ENCODE assay signal across 9 mouse cellular contexts in the genomic region with DNA sequence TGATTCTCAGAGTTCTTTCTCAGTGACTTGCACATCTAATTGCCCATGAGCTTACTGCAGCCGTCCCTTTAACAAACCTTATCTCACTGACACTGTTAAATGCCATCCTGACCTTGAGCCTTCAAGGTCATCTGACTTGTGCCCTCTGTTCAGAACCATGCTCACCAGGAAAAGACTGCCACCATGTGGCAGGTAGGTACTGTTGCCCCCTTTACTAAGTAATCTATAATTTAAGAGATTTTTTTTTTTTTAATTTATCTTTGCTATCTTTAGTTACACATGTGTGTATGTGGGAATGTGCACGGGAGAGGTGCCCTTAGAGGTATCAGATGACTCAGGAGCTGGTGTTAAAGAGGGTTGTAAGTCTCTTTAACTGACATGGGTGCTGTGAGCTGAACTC. TPM values are rescaled to one million over a fixed set of nuclear protein-coding genes. Genes with fewer than 3 reads are reported as not detected.
DNase-seq lines count a peak whose midpoint lies in the region; ATAC-seq and TF ChIP-seq lines count a peak whose summit lies in the region.
"Had no signal": no experiment of that assay in that cellular context is flagged by ENCODE, and none has a peak within 500 bp of the region (broad histone marks: within the 10 kb centered on the region; RNA-seq: fewer than 3 reads in every experiment).

No protein-coding gene starts in this region.

- no peaks in the 10 kb centered on the region for H3K4me1 ChIP-seq in hindbrain, postnatal 0 days (ENCODE audit: insufficient read depth, low read length)
- no peaks in the 10 kb centered on the region for H3K4me1 ChIP-seq in hindbrain, embryonic 14.5 days (replicated peaks; ENCODE audit: control insufficient read depth, insufficient read depth, low read length)
- no peaks in the 10 kb centered on the region for H3K4me1 ChIP-seq in bone marrow, adult 2 months (ENCODE audit: control insufficient read depth, insufficient read depth, low read length)
- H3K4me1 ChIP-seq: neural tube, embryonic 12.5 days had no signal

- H3K4me3 ChIP-seq in hindbrain, postnatal 0 days (ENCODE audit: low read length): no peak overlapping the region
- no peak overlapping the region for H3K4me3 ChIP-seq in hindbrain, embryonic 14.5 days (replicated peaks; ENCODE audit: low read length)
- no peak overlapping the region for H3K4me3 ChIP-seq in bone marrow, adult 2 months (replicated peaks; ENCODE audit: control insufficient read depth, low read depth, low read length)
- H3K4me3 ChIP-seq: neural tube, embryonic 12.5 days had no signal

- DNase-seq in hindbrain, postnatal 0 days (ENCODE audit: low spot score): no peak
- no peak for DNase-seq in hindbrain, embryonic 14.5 days (ENCODE audit: low spot score)
- DNase-seq in lung, postnatal 36 days: peak; percentile 50
- DNase-seq in right cerebral cortex, postnatal 25 days: no peak
- DNase-seq in left cerebral cortex, adult 18-20 months (ENCODE audit: low spot score in 2 of 2): no peak
- DNase-seq in layer of hippocampus, adult 9-11 months: no peak

- peak; percentile 46 for TF ChIP-seq CTCF in hindbrain, postnatal 0 days (IDR thresholded peaks at IDR 0.05; ENCODE audit: low read depth)
- peak; percentile 51 for TF ChIP-seq CTCF in bone marrow, adult 2 months (IDR thresholded peaks at IDR 0.05; ENCODE audit: control insufficient read depth, insufficient read depth, low read length)

- no peak for ATAC-seq in hindbrain, postnatal 0 days
- no peak for ATAC-seq in hindbrain, embryonic 14.5 days (ENCODE audit: low FRiP score)
- ATAC-seq in CD4-positive, CD25-positive, alpha-beta regulatory T cell, adult 4 months: peak; percentile 67

- no peak for TF ChIP-seq POLR2A in bone marrow, adult 2 months (IDR thresholded peaks at IDR 0.05; ENCODE audit: borderline replicate concordance, control insufficient read depth, low read depth, low read length)

- H3K4me2 ChIP-seq in hindbrain, postnatal 0 days (ENCODE audit: low read depth, low read length): no peak overlapping the region
- no peak overlapping the region for H3K4me2 ChIP-seq in hindbrain, embryonic 14.5 days (replicated peaks)
- H3K4me2 ChIP-seq: neural tube, embryonic 12.5 days had no signal

- no peaks in the 10 kb centered on the region for H3K36me3 ChIP-seq in hindbrain, postnatal 0 days (ENCODE audit: insufficient read depth, low read length)
- H3K36me3 ChIP-seq in hindbrain, embryonic 14.5 days (replicated peaks; ENCODE audit: control insufficient read depth, insufficient read depth): no peaks in the 10 kb centered on the region
- H3K36me3 ChIP-seq: neural tube, embryonic 12.5 days had no signal

- no peaks in the 10 kb centered on the region for H3K9me3 ChIP-seq in hindbrain, postnatal 0 days (ENCODE audit: low read length)
- H3K9me3 ChIP-seq in hindbrain, embryonic 14.5 days (ENCODE audit: control insufficient read depth, low read length): no peaks in the 10 kb centered on the region
- H3K9me3 ChIP-seq: neural tube, embryonic 12.5 days had no signal

- 70% methylated on average over 2 of the region's 2 CpGs for WGBS in hindbrain, postnatal 0 days
- 71% methylated on average over 2 of the region's 2 CpGs for WGBS in hindbrain, embryonic 14.5 days
- WGBS in bone marrow, adult 2 months: 26% methylated on average over 2 of the region's 2 CpGs

- H3K27me3 ChIP-seq in hindbrain, postnatal 0 days (ENCODE audit: insufficient read depth, low read length): no peaks in the 10 kb centered on the region
- H3K27me3 ChIP-seq in hindbrain, embryonic 14.5 days (ENCODE audit: control insufficient read depth, insufficient read depth, low read length): no peaks in the 10 kb centered on the region
- H3K27me3 ChIP-seq: neural tube, embryonic 12.5 days had no signal

- H3K9ac ChIP-seq in hindbrain, postnatal 0 days (replicated peaks; ENCODE audit: low read length): no peak overlapping the region
- no peak overlapping the region for H3K9ac ChIP-seq in hindbrain, embryonic 14.5 days
- H3K9ac ChIP-seq: neural tube, embryonic 12.5 days had no signal

- no peak overlapping the region for H3K27ac ChIP-seq in hindbrain, postnatal 0 days
- no peak overlapping the region for H3K27ac ChIP-seq in hindbrain, embryonic 14.5 days
- H3K27ac ChIP-seq in bone marrow, adult 2 months (ENCODE audit: control insufficient read depth, insufficient read depth, low read depth, low read length, poor library complexity): no peak overlapping the region
- H3K27ac ChIP-seq: neural tube, embryonic 12.5 days had no signal

RNA-seq across cellular contexts. Expression of a gene that starts 18.2 kb away (rescaled TPM):
- total RNA-seq in hindbrain, postnatal 0 days (2014; rRNA removed): 16.4 and 28.8 TPM in 2 replicates
- 73.6 and 79.5 TPM in 2 replicates for polyA plus RNA-seq in hindbrain, postnatal 0 days (2015; fragmentation: Nextera tagmentation; extraction: Ambion mirVana)
- polyA plus RNA-seq in hindbrain, embryonic 14.5 days (2014; fragmentation: Nextera tagmentation; extraction: Ambion mirVana): 68.0 and 70.4 TPM in 2 replicates
- 10 to 100 TPM; 66.3 to 87.7 TPM for polyA plus RNA-seq in CD4-positive, CD25-positive, alpha-beta regulatory T cell, adult 4 months (2017; shearing (Covaris generic))
- polyA plus RNA-seq in bone marrow, adult 2 months (2011; ENCODE audit: insufficient read depth, insufficient read length, low replicate concordance, missing spikeins): 13.5 and 14.2 TPM in 2 replicates
- total RNA-seq in left cerebral cortex, adult 18-20 months (2021): 10 to 100 TPM; 29.1 to 36.2 TPM
